Mouse (Mus musculus) spleen, postnatal 10 days (tissue): ENCODE data around the gene Cop1.

Experiments used
- DNase-seq, 2 experiments: peaks; one replicate each; pipeline ENCODE4 v3.0.0; 2021 to 2022; ENCODE audit warnings: low spot score in 2 of 2

Gene Cop1

DNA sequence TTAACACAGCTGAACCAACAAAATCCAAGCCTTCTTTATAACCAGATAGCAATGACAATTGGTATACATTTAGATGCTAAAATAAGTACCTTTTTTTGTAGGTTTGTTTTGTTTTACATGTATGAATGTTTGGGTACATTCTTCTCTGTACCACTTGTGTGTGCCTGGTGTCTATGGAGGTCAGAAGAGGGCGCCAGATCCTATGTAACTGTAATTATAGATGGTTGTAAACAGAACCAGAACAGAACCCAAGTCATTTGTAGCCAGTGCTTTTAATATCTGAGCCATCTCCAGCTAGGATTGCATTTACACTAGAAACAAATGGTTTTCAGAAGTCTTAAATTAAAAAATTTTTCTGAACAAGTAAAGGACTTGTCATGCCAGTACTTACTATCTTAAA, 54.7 kb downstream of the Cop1 start:
- DNase-seq = peak in 1 of 2 experiments; percentile 28

DNA sequence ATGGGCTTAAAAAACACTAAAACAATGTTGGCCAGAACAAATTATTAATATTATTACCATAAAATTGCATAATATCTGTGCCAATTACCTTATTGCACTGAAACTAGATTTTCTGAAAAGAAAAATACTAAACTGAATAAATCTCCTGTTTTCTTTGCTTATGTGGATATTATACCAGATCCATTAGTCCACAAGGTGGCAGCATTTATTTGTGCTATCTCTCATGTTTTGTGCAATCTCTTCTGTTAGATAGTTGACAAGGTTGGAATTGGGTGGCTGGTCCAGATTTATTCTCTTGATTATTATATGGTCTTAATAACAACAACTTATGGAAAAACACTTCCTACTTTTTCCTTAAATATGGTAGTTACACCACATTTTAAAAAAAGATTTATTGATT, 58.1 kb downstream of the Cop1 start:
- no peak for DNase-seq

DNA sequence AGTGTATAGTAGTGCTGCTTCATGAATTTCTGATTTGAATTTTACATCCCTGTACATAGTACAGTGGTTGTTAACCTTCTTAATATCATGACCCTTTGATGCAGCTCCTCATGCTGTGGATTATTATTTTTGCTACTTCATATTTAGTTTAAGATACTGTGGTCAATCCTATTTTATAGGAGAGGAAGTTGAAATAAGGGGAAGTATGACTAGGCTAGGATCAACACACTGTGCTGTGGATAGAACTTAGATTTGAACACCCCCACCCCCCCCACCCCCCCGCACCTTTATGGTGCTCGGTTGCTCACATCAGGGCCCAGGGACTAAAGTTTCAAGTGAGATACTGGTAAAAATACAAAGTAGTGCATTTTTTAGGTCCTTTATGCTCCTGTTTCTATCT, 58.7 kb downstream of the Cop1 start:
- DNase-seq = no peak

DNA sequence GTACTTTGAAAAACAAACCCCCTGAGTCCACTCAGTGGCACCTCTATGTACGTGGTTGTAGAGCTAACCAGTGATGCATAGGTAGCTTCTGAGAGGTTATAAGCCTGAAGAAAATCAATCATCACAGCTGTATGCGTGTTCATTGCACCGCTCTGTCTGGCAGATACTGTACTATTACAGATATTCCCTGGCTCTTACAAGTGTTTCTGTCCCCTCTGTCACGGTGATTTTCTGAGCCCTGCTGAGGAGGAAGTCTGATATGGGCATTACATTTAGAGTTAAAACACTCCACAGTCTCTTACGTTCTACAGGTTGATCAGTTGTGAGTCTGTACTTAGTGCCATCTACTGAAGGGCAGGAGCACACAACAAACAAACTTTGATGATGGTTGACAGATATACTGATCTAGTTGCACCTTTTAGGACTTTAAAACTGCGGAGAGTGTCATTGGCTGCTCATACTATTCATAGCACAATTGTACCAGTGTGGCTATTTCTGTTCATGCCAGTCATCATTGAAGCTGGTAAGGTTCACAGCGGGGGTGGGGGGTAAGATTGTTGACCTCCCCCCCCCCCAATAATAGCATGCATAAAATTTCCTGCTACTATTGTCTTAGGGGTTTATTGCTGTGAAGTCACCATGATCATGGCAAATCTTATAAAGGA, 69.4 kb downstream of the Cop1 start:
- no peak for DNase-seq

DNA sequence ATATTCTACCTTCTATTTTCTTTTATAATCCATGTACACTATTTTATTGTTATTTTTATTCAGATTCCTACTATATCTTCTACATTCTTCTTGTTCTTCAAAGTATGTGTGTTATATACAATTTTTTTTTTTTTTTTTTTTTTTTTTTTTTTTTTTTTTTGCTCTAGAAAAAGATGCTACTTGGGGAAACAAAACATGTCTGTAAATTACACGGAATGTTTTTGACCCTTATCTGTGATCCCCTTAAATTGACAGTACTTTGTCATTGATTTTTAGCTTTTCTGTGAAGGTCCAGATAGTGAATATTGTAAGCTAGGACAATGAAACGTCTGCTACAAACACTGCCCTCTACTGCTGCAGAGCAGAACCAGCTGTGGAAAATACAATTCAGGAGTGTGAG, 81.5 kb downstream of the Cop1 start:
- DNase-seq = no peak

DNA sequence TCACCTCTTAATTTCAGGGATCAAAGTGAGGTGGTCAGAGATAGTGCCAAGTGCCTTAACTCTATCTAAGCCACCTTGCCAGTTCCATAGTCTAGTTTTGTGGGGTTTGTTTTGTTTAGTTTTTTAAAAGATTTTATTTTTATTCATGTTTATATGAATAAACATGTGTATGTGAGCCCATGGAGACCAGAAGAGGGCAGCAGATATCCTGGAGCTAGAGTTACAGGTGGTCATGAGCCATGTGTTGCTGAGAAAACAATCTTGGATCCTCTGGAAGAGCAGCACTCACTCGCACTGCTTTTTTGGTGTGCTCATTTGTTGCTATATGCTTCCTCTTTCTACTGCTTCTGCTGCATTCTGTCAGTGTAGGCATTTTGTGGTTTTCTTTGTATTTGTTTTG, 90.5 kb downstream of the Cop1 start:
- DNase-seq = no peak

DNA sequence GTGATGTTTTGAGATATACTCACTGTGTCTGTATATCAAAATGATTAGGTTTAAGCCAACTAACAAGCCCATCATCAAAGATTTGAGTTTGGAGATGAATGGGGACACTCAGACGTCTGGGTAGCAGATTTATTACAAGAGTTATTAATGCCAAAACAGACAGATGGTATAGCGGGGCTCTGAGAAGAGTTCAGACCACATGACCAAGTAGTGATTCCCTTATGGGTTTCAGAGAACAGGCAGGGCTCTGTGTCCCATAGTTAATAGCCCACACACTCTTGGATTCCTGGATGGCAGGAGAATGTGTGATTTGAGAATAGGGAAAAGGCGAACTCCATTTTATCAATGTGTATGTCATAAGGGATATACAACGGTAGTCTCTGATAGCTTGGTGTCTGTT, 98.9 kb downstream of the Cop1 start:
- DNase-seq = no peak

DNA sequence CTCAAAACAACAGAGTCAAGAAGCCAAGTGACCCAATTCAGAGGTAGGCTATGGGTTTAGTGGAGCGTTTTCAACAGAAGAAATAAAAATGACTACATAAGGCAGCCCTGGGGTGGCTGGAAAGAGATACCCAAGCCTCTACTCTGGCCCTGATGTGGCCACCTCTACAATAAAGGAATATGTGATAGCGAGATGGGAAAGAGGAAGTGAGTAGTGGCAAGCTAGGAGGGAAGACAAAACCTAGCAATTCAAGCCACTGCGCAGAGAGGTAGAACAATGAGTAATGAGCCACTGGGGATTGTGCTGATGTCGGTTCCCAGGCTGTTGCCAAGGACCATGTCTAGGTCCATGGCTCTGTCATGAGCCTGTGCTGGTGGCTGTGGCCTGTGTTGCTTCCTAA, 102.0 kb downstream of the Cop1 start:
- no peak for DNase-seq

DNA sequence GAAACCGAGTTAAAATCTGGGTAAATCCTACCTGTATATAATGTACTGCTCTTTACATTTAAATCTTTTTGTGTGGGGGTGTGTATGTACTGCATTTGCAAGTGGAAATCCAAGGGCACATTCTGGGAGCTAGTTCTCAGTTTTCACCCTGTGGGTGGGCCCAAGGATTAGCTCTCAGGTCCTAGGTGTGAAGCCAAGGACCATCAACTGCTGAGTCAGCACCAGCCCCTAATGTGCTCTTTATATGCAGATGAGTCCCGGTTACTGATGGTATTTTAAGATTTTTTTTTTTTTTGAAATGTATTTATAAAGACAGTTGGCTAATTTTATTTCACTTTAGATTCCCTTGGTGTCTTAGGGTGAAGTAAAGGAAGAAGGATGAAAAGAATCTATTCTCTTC, 110.2 kb downstream of the Cop1 start:
- no peak for DNase-seq

DNA sequence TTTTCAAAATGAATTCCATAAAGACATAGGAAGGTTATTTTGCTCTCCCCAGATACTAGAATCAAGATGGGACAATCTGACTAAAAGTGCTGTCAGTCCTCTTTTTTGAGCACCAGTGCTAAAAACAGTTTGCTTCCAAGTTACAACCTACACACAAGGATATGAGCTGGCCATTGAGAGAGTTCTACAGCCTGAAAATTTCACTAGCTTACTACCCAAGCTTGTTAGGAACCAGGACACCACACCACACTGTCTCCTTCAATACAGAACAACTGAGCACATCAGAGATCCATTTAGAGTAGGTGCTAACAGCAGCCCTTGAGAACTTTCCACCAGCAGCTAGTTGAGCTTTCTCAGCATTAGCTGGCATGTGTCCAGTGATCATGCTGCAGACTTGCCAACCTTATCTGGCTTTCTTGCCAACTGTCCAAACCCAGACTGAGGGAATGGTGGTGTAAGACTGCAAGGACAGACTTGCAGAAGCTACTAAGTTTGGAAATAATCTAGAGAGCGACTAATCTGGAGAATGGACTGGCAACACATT, 123.0 kb downstream of the Cop1 start:
- no peak for DNase-seq

DNA sequence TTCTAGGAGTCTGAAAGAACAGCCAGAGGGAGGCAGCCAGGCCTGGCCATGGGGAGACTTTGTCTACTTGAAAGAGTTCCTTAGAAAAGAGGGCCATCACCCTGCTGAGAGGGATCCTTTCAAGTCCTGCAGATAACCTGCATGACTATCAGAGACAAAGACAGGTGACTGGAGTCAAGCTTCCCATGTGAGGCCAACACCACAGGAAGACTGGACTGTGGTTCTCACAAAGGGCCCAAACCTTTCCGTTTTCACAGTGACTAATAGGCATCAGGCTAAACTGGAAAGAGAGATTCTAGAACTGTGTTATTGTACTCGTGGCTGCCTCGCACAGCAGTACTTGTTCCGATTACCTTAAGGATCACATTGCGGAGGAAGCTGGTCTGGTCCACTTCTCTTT, 126.6 kb downstream of the Cop1 start:
- DNase-seq = no peak

DNA sequence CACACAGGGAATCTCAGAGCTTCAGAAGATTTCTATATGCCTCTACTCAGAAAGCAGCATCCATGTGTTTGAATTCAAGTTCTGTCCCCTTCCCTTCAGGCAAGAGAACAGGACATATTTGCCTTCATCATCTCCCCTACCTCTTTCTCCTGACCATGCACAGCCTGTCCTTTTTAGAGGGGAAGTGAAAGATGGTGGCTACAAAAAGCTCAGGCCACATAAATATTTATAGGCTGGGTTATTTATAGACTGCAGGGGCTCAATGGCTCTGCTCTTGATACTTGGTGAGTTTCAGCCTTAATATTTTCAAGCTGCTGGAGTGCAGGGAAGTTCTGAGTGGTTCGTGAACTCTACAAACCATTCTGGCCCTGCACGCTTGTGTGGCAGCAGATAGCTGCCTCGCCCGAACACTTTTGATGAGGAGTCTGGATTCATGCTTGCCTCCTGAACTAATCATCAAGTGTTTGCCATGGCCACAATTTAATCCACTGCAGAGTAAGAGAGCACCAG, 139.8 kb downstream of the Cop1 start:
- no peak for DNase-seq

DNA sequence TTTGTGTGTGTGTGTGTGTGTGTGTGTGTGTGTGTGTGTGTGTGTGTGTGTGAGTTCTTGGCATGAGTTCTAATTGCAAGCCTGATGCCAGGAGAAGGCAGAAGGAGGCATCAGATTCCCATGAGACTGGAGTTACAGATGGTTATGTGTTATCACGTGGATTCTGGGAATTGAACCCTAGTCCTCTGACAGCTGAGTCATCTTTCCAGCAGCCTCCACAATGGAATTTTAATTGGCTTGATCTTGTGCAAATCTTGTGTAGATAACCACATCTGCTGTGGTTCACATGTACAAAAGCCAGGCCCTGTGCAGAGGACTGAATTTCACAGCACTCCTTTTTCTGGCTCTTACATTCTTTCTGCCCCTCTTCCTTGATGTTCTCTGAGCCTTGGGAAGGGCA, 150.1 kb downstream of the Cop1 start:
- DNase-seq = no peak

DNA sequence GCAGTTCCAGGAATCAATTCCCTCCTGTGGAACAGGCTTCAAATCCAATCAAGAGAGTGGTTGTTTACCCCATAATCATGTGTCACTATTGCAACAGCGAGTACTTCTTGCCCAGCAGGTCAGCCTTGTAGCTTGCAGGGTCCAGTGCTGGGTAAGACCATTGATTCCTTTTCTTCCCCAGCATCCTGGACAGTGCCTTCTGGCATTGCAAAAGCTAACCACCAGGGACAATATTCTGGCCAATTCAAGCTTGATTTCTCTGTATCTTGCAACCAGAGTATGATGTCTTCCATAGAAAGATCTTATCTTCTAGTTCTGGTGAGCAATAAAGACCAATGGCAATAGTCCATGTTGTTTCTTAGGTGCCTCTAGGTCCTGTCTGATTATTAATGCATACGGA, 150.8 kb downstream of the Cop1 start:
- no peak for DNase-seq

DNA sequence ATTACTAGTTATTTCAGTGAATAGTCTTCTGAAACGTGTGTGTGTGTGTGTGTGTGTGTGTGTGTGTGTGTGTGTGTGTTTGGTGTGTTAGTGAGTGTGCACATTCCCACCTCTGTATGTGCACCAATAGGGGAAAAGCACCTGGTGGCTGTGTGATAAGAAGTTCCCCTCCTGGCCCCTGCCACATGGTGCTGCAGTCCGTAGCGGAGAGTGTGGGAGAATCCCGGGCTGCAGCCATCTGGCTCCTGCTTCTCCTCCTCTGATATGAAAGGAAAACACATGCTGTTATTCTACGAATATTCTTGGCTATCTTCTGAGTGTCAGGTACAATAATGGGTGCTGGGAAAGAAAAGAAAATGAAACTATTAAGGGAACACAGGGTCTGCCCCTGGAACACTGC, 154.3 kb downstream of the Cop1 start:
- DNase-seq = no peak

DNA sequence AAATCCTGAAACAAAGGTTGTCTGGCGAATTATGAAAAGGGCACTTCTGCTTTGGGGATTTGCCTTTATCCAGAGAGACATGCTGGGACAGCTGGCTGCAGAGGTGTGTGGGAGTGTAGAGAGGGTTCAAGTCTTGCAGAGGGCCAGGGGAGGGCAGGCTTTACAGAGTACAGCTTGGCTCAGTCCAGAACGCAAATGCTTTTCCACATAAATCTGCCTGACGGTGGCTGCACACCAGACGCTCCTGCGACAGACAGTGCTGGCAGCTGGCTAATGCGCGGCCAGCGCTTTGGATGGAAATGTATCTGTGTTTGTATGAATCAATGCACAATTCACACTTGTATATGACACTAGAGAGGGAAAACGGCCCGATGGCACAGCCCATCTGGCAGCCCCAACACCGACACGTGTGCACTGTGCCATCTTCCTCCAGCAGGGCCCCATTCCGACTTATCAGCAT, 156.5 kb downstream of the Cop1 start:
- no peak for DNase-seq

DNA sequence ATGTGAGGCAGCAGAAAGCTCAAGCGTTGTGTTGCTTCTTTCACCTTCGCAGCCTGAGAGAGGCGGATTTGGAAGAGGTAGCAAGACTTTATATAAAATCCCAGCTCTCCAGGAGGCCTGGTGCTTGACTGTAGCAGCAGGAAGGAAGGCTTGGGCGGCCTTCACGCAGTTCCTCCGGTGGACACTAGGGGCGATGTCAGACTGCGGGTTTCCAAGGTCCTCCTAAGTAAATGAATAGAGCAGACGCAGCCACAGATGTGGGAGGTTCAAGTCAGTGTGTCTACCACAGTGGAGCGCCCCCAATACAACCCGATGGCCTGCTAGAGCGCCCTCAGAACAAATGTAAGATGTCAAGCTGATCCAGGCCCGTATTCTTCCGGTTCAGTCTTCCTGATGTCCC, 157.9 kb downstream of the Cop1 start:
- peak; percentile 53 to 75 for DNase-seq

DNA sequence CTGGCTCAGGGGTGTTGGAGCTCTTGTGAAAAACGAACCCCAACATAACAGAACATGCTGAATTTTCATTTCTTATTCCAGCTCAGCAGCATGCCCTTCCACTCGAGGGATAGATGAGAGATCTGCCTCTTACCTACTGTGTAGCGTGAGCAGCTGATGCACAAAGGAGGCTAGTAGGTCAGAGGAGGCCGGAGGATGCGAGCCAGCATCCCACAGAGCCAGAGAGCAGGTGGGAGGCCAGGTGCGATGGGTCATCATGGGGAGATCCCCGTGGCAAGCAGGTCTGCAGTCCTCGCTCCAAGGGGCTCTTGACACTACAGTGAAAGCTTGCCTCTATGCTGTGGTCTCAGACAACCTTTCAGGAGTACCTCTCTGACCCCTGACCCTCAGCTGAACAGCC, 160.5 kb downstream of the Cop1 start:
- no peak for DNase-seq

DNA sequence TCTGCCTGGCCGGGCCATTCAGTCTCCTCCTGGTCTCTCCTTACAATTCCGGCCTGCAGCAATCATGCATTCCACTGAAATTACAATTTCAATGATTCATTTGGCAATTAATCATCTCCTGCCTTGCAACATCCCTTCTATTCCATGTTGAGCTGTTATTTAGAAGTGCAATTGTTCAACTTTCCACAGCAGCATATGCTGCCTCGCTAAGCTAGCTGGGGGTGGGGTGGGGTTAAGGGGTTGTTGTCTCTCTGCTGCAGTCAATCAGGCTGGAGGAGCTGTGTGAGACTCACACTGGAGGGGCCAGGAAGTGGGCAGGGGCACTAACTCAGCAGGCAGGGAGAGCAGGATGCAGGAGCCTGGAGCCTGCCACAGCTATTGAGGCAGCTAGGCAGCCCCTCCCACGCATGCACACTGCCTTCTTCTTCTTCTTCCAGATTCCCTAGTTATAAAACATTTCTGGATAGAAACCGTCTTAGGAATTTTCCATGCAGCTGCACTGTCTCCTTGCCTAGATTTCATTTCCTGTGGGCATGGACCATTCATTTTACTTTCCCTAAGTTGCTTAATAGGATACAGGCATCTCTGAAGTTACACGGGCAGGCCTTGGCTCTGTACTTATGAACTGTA, 161.1 kb downstream of the Cop1 start:
- no peak for DNase-seq

DNA sequence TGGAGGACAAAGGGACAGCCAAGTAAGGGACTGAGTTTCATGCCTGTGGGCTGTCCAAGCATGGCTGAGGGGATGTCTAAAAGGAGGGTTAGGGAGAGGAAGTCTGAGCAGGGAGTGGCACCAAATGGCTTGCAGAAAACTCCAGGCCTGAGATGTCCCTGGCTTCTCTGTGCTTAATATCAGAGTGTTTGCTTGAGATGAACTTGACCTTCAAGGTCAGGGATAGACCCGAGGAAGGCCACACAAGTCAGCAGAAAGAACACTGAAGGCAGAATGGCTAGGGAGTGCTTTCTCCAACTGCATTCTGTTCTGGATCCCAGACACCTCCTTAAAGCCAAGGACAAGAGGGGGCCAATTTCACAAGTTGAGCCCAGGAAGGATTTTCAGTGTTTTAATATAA, 161.8 kb downstream of the Cop1 start:
- no peak for DNase-seq

DNA sequence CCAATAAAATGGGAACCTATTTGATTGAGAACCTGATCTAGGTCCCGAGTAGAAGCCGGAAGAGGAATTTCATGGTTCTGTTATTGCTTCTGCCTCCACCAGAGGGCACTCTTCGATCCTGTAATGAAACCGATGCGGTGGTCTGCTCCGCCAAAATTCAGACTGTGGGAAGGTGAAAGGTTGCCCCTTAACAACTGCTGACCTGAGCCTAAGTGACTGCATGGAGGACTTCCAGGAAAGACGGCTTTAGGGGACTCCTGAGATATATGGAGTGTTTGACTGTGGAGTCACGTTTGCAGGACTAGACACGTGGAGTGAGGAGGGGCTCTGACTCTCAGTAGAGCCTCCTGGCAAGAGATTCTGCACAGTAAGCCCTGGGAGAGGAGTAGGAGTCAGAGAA, 164.4 kb downstream of the Cop1 start:
- DNase-seq = peak; percentile 7 to 48
